Mouse (Mus musculus): ENCODE results near the gene Ccdc47.

DNA sequence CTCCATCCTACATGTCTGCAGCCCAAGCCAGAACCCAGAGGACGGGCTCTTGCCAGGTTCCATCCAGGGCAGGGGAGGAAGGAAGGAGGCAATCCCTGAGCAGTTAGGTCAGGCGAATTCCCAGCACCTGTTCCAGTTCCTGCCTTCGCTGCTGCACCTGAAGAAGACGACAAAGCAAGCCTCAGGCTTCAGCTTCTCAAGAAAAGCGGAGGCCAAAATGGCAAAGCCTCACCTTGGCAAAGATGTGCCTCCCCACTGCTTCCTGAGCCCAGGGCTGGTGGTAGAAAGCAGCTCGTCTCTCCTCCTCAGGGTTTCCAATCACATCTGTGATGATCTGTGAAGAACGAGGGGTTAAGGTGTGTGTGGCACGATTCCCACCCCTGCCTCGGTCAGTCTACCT, 47.8 kb upstream of the Ccdc47 start:
- no peak for TF ChIP-seq CTCF (IDR thresholded peaks at IDR 0.05; ENCODE audit: borderline replicate concordance, control insufficient read depth, extremely low read depth, insufficient read depth, low read length, poor library complexity)
- TF ChIP-seq POLR2A (IDR thresholded peaks at IDR 0.05; ENCODE audit: control insufficient read depth, extremely low read depth, insufficient read depth, low read length, poor library complexity) = no peak
